Mouse (Mus musculus): ENCODE measurements at regions not wholly inside any gene's neighbourhood (a gene's known extent, or its start where the extent isn't known, plus 50 kb on each side); places are given as distances from the start of the nearest gene placed in this dataset.

DNA sequence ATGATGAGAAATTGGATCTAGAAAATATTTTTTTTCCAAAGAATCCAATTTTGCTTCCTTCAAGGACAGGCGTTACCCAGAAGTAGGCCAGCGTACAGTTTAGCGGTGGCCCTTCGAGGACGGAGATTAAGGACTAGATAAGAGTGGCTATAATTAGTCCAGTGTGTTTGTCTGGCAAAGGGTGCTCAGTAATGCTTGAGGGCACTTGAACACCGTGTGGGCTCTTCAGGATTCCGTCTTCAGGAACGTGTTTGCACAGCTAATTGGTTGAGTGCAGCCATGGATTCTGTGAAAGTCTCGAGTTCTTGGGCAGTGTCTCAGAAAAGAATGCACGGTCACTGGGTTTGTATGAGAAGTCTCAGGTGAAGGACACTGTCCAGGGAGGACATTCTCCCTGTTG is 149.7 kb upstream of the 3110018I06Rik start:
- intact Hi-C loops (cut with DNase I): no loop called here
- no peak for DNase-seq (ENCODE audit: low spot score in 2 of 2)

DNA sequence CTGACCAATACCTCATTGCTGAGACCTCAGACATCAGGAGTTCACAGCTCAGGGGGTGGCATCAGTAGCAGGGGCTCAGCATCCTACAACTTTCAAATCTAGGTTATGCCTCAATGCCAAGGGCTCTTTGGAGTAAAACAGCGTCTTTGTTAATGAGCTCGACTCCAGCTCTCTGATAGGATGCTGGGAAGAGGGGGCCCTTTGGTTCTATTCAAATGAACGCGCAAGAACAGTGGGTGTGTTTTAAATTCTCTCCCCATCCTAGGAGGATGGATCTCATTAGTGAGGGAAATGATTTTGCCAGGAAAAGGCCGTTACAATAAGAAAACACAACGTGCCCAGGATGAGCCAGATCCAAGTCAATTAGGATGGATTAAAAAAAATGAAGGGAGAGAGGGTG is 132.2 kb upstream of the 3110018I06Rik start:
- DNase-seq (ENCODE audit: low spot score in 2 of 2): no peak
- intact Hi-C loops (cut with DNase I): no loop called here

- intact Hi-C loops (cut with DNase I): no loop called here
- DNase-seq (ENCODE audit: low spot score in 2 of 2): no peak
Measured at GRCm38 (mm10) chr12:107356974-107357373, 131.5 kb upstream of the 3110018I06Rik start.

- DNase-seq (ENCODE audit: low spot score in 2 of 2): no peak
Measured at GRCm38 (mm10) chr12:107360511-107360910, 127.9 kb upstream of the 3110018I06Rik start.

DNA sequence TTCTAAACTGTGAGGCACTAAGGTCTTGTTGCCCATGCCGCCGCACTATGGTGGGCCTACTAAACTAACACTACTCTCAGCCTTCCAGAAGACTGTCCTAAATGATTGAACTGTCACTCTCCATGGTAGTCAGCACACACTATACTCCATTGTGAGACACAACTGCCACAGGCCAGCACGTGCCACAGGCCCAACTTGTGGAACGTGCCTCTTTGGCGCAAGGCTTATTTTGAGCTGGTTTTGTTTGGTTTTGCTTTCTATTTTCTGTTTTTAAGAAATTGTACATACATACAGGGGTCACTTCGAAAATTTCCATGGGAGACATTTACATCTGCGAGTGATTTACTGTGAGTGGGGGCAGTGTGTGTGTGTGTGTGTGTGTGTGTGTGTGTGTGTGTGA is 126.8 kb upstream of the 3110018I06Rik start:
- intact Hi-C loops (cut with DNase I): no loop called here
- no peak for DNase-seq (ENCODE audit: low spot score in 2 of 2)

More at GRCm38 (mm10) chr12:107360511-107360910, 127.9 kb upstream of the 3110018I06Rik start:
- intact Hi-C loops (cut with DNase I): no loop called here

DNA sequence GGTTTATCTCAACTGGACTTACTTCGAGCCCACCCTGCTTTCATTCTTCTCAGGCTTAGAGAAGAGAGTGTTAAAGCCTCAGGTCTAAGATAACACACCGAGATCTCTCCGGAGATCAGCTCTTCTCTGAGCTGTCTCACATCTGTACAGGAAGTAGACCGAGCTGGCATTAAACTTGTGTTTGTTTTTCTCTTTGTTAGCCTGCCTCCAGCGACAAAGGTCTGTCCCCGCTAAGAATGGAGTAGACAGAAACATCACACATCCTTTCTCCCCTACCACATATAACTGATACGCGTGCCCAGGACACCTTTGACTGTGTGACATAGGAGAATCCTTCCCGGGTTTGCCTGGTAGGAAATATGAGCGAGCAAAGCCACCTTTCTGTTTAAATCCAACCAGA is 126.3 kb upstream of the 3110018I06Rik start:
- DNase-seq (ENCODE audit: low spot score in 2 of 2): no peak
- intact Hi-C loops (cut with DNase I): no loop called here

GRCm38 (mm10) chr12:107372254-107372653 is 116.2 kb upstream of the 3110018I06Rik start:
- no peak for DNase-seq (ENCODE audit: low spot score in 2 of 2)
- intact Hi-C loops (cut with DNase I): no loop called here

- no peak for DNase-seq (ENCODE audit: low spot score in 2 of 2)
- intact Hi-C loops (cut with DNase I): no loop called here
Measured at GRCm38 (mm10) chr12:107392050-107392795, 96.2 kb upstream of the 3110018I06Rik start.

DNA sequence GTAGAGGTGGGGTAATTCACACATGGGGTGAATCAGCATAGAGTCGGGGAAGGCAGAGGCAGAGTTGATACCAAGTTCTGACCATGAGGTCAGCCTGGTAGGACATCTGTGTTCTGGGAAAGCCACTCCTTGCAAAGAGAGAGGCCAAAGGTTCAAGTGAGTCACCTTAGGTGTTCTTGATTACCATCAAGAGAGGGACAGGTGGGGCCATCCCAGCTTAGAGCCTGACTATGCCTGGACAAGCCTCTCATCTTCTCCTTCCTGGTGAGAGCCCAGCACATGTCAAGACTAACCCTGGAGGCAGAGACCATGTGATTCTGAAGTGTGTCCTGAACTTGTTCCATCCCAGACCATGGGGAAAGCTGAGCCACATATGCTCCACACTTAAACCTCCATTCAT is 94.0 kb upstream of the 3110018I06Rik start:
- intact Hi-C loops (cut with DNase I): no loop called here

DNA sequence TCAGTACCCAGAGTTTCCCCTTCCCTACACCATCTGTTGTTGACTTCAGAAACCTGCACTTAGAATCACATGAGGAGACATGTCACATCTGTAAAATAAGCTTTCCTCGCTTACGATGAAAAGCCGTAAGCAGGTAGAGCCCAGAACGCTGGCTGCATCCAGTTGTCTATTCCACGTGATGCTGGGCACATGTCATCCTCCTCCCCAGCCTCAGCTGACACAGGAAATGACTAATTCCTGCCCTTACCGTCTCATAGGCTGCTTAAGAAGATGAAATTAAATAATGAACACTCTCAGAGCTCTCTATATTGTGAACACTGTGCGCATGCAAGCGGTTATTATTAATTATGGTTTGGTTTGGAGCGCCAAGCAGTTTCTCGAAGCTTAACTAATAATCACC is 83.6 kb upstream of the 3110018I06Rik start:
- intact Hi-C loops (cut with DNase I): no loop called here
- no peak for DNase-seq (ENCODE audit: low spot score in 2 of 2)

More for the DNA sequence above, 94.0 kb upstream of the 3110018I06Rik start:
- no peak for DNase-seq (ENCODE audit: low spot score in 2 of 2)

DNA sequence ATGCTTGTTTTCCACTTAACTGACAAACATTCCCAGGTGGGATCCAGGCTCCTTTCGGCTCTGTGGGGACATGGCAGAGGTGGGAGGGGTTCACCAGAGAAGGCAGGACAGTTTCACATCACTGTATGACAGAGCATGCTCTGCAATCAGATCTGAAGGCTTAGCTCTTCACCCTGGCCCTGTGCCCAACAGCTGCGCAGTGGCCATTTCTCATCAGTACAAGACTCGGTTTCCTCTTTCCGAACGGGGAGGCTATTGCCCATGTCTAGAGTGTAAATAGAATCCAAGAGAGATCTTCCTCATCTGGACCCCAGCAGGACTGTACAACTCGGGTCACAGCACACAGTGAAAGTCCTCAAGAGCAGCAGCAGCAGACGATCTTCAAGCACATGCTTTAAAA is 64.5 kb upstream of the 3110018I06Rik start:
- DNase-seq (ENCODE audit: low spot score in 2 of 2): no peak
- intact Hi-C loops (cut with DNase I): no loop called here

GRCm38 (mm10) chr12:107438506-107438905 is 49.9 kb upstream of the 3110018I06Rik start:
- DNase-seq (ENCODE audit: low spot score in 2 of 2): no peak
- intact Hi-C loops (cut with DNase I): no loop called here

Data from left cerebral cortex, postnatal 14 days (tissue).